8 mouse cellular contexts compared by ENCODE assay signal in genomic region chr16:34081683-34082438, GRCm38 (mm10).
DNase-seq lines count a peak whose midpoint lies in the region; ATAC-seq and TF ChIP-seq lines count a peak whose summit lies in the region.

No protein-coding gene starts in this region.

- no peak for DNase-seq in neural tube, embryonic 10.5 days (ENCODE audit: extremely low spot score, low spot score)
- peak; percentile 93 for DNase-seq in heart, embryonic 10.5 days (ENCODE audit: low spot score)
- peak; percentile 10 for DNase-seq in midbrain, postnatal 0 days (ENCODE audit: low spot score)
- no peak for DNase-seq in thymus, postnatal 36 days
- DNase-seq in frontal cortex, postnatal 25 days (ENCODE audit: low spot score in 2 of 2) = no peak
- no peak for DNase-seq in left cerebral cortex, adult 11 months (ENCODE audit: low spot score)

- H3K4me3 ChIP-seq in neural tube, embryonic 14.5 days (ENCODE audit: low read depth, low read length) = no peak overlapping the region
- H3K4me3 ChIP-seq in heart, embryonic 10.5 days = peak overlapping the region; percentile 29
- H3K4me3 ChIP-seq in kidney, embryonic 15.5 days (replicated peaks) = no peak overlapping the region
- no peak overlapping the region for H3K4me3 ChIP-seq in midbrain, postnatal 0 days (ENCODE audit: low read depth, low read length)

- 0 out of 2 replicates have a peak, but pooled peaks cover 3% of the 10 kb centered on the region for H3K4me1 ChIP-seq in neural tube, embryonic 14.5 days (ENCODE audit: control insufficient read depth, insufficient read depth, low read length)
- H3K4me1 ChIP-seq in heart, embryonic 10.5 days = peaks cover 80% of the 10 kb centered on the region
- H3K4me1 ChIP-seq in kidney, embryonic 15.5 days = peaks cover 27% of the 10 kb centered on the region
- no peaks in the 10 kb centered on the region for H3K4me1 ChIP-seq in midbrain, postnatal 0 days (ENCODE audit: insufficient read depth, low read length)

- H3K9ac ChIP-seq in neural tube, embryonic 14.5 days (replicated peaks; ENCODE audit: low read depth, low read length) = no peak overlapping the region
- no peak overlapping the region for H3K9ac ChIP-seq in kidney, embryonic 15.5 days
- no peak overlapping the region for H3K9ac ChIP-seq in midbrain, postnatal 0 days (replicated peaks; ENCODE audit: low read length, poor library complexity, severe bottlenecking)

- ATAC-seq in neural tube, embryonic 14.5 days (ENCODE audit: low read depth) = peak; percentile 21; the same call in 1 of the 2 replicates
- peak; percentile 93 for ATAC-seq in kidney, embryonic 15.5 days (replicated peaks; ENCODE audit: low FRiP score)
- peak; percentile 44; the same call in 1 of the 2 replicates for ATAC-seq in midbrain, postnatal 0 days (ENCODE audit: low FRiP score)

- H3K4me2 ChIP-seq in neural tube, embryonic 14.5 days (ENCODE audit: low read depth, low read length) = no peak overlapping the region
- no peak overlapping the region for H3K4me2 ChIP-seq in kidney, embryonic 15.5 days
- H3K4me2 ChIP-seq in midbrain, postnatal 0 days (ENCODE audit: low read depth, low read length, poor library complexity, severe bottlenecking) = no peak overlapping the region

- no peaks in the 10 kb centered on the region for H3K27me3 ChIP-seq in neural tube, embryonic 14.5 days (ENCODE audit: control insufficient read depth, insufficient read depth, low read length)
- H3K27me3 ChIP-seq in heart, embryonic 10.5 days (ENCODE audit: insufficient read depth, poor library complexity, severe bottlenecking) = no peaks in the 10 kb centered on the region
- no peaks in the 10 kb centered on the region for H3K27me3 ChIP-seq in kidney, embryonic 15.5 days
- H3K27me3 ChIP-seq in midbrain, postnatal 0 days (ENCODE audit: insufficient read depth, low read length) = no peaks in the 10 kb centered on the region

- TF ChIP-seq CTCF in midbrain, postnatal 0 days (IDR thresholded peaks at IDR 0.05) = no peak

- no peaks in the 10 kb centered on the region for H3K9me3 ChIP-seq in neural tube, embryonic 14.5 days (ENCODE audit: control insufficient read depth, low read length)
- no peaks in the 10 kb centered on the region for H3K9me3 ChIP-seq in heart, embryonic 10.5 days
- no peaks in the 10 kb centered on the region for H3K9me3 ChIP-seq in kidney, embryonic 15.5 days (replicated peaks)
- H3K9me3 ChIP-seq in midbrain, postnatal 0 days (ENCODE audit: low read length) = no peaks in the 10 kb centered on the region

- WGBS in neural tube, embryonic 14.5 days = 57% methylated on average over 19 of the region's 19 CpGs
- WGBS in heart, embryonic 10.5 days = 28% methylated on average over 19 of the region's 19 CpGs
- 51% methylated on average over 19 of the region's 19 CpGs for WGBS in kidney, embryonic 15.5 days
- 47% methylated on average over 19 of the region's 19 CpGs for WGBS in midbrain, postnatal 0 days

- no peak overlapping the region for H3K27ac ChIP-seq in neural tube, embryonic 14.5 days (ENCODE audit: low read depth, low read length)
- peak overlapping the region; percentile 88 for H3K27ac ChIP-seq in heart, embryonic 10.5 days
- H3K27ac ChIP-seq in kidney, embryonic 15.5 days = peak overlapping the region; percentile 74
- H3K27ac ChIP-seq in midbrain, postnatal 0 days (ENCODE audit: low read depth, low read length) = 0 out of 2 replicates have a peak overlapping the region, but pooled peaks have one; percentile 18

- H3K36me3 ChIP-seq in neural tube, embryonic 14.5 days (ENCODE audit: control insufficient read depth, insufficient read depth, low read length) = no peaks in the 10 kb centered on the region
- H3K36me3 ChIP-seq in heart, embryonic 10.5 days = no peaks in the 10 kb centered on the region
- H3K36me3 ChIP-seq in kidney, embryonic 15.5 days = no peaks in the 10 kb centered on the region
- no peaks in the 10 kb centered on the region for H3K36me3 ChIP-seq in midbrain, postnatal 0 days (ENCODE audit: insufficient read depth, low read length)

Comparison
In these comparisons a context has a peak if more than half of its experiments do, and no peak if none do; other contexts are left out.
1. ATAC-seq: peak in every context shown above with its lines; median percentile 93 in kidney, embryonic 15.5 days; 44 in midbrain, postnatal 0 days; 21 in neural tube, embryonic 14.5 days.
2. DNase-seq: peak in heart, embryonic 10.5 days (single experiment) and midbrain, postnatal 0 days (single experiment); none in neural tube, embryonic 10.5 days (single experiment), thymus, postnatal 36 days (0 of 2), frontal cortex, postnatal 25 days (0 of 2) and left cerebral cortex, adult 11 months (single experiment).